Mouse (Mus musculus) c-Kit-positive CD71-negative TER-119-negative erythroid progenitor cells, embryonic 14.5 days (primary cell): ENCODE results near the gene Ttc28.

Source experiments
- DNase-seq: peaks from one replicate; pipeline ENCODE4 v3.0.0-alpha.2; 2013; ENCODE audit warnings: low read depth

Gene Ttc28

DNA sequence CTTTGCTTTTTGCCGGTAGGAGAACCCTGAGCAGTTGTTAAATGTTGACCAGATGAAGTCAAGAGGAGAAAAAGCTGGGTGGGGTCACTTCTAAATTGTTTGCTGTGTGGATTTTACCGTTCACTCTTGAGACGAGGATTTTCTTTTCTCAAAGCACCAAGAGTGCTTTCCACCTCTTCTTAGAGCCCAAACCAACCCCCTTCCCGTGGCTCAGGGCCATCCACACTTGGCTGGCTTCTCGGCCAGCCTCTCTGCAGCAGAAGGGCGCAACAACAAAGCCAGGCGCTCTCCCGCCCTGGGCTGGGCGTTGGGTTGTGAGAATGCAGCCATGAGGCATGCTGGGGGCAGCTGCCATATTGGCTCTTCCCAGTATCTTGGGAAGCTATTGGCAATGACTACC is 170.5 kb downstream of the Ttc28 start:
- no peak for DNase-seq

DNA sequence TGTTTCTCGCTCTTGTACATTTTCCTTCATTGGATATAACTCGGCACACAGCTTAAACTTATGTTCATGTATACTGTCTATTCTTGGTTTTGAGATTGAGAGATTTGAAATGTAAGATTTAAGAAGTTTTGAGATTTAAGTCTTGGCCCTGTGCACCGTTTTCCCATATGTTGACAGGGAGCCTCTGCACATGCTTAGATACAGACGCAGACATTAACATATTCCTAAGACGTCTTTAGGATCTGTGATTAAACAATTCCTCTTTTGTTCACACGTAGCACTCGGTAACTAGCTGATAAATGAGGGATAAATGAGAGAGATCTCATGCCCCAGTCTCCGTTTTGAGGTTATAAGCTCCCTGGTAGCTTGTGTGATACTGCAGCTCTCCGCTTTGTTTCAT is 174.8 kb downstream of the Ttc28 start:
- DNase-seq = no peak

DNA sequence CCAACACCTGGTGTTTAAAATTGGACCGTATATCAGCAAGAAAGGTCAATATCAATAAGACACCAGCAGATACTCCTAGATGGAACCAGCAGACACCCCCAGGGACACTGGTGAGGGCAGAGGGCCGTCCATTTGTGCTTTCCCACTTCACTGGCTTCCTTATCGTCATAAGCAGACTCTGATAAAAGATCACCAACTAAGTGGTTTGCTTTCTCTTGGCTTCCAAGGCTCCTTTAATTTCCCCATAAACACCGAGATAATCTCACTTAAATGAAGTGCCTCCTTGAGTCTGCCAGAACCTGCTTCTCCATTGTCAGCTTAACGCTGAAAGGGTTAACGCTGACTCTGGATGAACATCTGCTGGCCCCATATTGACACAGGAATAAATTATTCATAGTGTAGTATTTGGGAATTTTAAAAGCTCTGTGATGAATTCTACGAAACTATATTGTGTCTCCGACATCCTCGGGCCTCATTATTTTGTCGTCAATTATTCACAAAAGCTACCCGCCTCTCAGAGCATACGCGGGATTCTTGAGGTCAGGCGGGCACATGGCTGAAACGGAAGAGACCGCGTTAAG is 175.3 kb downstream of the Ttc28 start:
- DNase-seq = no peak

DNA sequence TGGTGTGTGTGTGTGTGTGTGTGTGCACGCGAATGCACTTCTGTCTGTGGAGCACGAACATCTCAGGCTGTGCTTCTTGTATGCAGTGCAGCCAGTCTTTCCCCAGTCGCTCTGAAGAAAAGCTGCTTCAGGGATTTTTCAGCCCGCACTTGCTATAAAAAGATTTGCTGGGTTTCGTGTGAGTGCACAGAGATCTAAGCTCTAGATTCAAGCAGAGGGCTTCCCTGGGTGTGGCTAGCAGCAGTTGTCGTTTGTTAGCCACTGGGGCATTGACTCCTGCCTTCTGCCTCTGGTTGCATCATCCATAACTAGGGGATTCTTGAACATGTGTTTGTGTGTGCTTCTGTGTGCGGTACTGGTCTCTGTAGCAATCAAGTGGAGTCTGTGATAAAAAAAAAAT is 175.9 kb downstream of the Ttc28 start:
- no peak for DNase-seq

DNA sequence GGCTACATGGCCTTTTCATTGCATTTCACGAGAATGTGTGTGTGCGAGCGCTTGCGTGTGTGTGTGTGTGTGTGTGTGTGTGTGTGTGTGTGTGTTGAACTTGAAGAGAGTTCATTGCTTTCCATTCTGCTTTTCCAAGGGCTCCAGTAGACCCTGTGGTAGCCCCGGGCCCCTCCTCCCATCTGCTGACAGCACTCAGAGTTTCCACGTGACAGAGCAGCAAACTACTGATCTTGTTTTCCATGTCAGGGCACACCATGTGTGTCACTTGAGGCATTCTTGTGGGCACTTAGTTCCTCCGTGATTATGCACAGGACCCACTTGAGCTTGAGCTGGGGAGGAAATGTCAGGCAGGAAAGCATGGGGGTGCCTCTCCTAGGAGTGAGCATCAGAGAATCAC is 177.5 kb downstream of the Ttc28 start:
- DNase-seq = no peak

DNA sequence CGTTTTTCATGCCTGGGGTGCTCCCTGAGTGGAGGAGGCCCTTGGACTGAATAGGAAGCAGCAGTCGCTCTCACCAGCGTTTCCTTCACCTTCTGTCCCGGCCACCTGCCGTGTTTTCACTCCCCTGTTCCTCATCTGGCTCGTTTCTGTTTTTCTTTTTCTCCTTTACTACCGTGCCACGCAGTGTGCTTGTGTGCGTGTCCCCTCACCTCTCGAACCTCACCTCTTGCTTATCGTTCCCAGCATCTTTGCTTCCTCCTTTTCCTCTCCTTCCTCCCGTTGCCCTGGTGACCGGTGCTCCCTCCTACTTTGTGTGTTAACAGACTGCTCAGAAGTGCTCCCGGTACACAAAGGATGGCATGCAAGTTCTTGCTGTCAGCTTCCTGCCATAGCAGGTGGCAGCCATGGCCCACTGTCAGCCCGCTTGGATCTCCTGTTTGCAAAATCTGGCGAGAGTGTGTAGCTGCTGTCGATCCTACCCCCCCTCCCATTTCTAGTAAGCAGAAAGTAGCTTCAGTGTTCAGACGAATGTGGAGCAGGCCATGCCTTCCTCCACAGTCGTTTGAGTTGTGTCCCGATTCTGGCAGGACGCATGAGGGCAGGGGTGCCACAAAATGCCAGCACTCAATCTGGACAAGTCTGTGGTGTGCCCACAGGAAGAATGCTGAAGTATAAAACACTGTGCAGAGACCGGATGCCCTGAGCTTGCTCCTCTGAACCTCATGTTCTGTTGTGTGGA is 179.0 kb downstream of the Ttc28 start:
- no peak for DNase-seq

DNA sequence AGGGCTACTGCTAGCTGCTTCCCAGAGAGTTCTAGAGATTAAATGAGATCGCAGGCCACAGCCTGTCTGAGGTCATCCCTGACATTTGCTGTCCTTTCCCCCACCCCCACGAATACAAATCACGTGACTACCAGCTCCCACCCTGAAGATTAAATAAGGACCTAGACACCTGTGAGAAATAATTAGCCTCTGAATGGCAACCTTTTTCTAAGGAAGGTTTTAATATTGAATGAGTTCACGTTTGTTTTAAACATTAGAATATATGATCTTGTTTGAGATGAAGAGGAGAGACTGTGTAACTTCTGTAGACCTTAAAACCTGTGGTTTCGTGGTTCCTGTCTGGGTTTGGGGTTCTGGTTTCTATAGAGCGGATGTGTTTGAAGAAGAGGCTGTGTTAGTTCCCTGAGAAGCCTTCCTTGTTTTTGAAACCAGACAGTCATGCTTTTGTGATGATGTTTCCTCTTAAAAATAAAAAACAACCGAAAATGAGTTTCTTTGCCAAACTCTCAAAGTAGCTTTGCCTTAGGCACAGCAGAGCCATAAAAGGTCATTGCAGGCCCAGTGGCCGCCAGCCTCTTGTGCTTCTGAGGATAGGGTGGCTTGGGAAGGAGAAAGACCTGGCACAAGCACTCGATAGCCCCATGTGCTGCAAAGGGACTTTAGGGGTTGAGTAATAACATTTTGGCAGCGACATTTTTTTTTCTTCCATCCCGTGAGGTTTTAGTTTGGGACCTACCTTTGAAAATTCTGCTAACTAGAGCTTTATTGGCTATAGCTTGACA is 179.7 kb downstream of the Ttc28 start:
- no peak for DNase-seq

DNA sequence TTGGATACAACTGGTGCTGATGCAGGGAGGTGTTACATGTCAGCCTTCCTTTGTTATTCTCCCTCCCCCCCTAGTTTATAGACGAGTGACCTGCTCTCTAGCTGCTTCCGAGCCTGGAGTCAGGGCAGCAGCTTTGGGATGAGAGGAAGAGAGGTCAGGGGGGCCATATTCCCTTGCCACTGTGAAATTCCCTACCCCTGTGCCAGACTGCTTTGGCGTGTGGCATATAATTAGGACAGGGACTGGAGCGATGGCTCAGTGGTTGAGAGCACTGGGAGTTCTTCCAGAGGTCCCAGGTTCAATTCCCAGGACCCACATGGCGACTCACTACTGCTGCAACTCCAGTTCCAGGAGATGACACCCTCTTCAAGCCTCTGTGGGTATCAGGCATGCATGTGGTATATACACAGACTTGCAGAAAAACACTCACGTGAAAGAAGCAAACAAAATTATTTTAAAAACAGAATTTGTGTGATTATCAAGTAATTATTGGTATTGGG is 180.7 kb downstream of the Ttc28 start:
- no peak for DNase-seq

DNA sequence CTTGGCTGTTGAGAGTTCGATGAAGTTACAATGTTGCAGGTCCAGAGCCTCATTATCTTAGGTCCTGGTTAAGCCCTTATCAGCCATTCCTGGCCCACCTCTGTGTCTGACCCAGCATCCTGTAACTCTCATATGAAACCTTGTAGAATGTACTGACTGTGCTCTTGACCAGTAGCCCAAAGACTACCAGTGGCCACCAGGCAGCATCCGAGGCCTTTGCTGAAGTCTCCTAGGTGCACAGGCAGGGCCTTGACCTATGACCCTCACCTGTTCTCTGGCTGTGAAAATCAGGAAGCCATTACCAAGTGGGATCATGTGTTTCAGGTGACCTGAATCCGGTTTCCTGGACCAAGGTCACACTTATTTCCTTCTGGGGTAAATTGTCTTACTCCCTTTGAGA is 183.6 kb downstream of the Ttc28 start:
- no peak for DNase-seq

DNA sequence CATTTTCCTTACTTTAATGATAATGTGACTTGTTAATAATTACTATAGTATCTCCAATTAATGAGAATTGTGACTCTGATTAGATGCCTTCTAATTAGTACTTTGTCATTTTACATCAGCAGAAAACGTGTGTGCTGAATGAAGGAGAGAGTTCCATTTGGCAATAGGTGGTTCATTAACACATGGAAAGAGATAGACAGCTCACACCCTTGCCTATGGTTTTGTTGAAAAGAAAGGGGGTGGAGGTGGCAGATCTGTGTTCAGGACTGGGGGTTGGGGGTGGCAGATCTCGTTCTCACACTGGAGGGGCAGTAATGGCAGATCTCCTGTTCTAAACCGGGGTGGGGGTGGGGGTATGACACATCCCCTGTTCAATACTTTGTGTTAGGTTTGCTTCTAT is 184.4 kb downstream of the Ttc28 start:
- DNase-seq = no peak

DNA sequence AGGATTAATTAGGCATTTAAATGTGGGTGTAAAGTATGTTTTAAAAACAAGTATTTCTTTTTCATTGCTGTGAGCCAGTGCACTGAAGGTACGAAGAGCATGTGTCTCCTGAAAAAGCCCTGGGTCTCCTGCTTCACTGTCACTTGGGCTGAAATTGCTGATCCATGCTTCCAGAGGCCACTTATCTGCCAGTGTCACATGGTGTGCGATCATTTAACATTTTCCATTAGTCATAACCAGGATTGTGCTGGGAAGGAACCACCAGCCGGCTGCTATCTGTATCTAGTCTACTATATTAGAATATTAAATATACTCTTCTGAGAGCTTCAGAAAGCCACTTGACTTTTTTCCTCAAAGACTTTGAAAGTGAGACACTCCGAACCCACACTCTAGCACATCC is 186.2 kb downstream of the Ttc28 start:
- no peak for DNase-seq

DNA sequence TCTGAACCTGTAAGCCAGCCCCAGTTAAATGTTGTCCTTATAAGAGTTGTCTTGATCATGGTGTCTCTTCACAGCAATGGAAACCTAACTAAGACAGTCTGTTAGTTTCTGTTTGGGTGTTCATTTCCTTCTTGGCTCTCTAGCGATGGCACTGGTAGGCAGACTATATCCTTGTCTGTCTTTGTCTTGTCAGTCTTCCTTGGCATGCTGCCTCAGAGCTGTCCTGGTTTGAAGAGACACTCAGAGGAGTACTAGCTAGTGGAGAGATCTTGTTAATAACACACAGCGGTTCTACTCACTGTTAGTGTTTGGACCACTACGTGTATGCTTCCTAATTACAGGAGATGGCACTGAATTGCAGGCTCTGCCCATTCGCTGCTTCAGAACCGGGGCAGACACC is 189.9 kb downstream of the Ttc28 start:
- no peak for DNase-seq

DNA sequence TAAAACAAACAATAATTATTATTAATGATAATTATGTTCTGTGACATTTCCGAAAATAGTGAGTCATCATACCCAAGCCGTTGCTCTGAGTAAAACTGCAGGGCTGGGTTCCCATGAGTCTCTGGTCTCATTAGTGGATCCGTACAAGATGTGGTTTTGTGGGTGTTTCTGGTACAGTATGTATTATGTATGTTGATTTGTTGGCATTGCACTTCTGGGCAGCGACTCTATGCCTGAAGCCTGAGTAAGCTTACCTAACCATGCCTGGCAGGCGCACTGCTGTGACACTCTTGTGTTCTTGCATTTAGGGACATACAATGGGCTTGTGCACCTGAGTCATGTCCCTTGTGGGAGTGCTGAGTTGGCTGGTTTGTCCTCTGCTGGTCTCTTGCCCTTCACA is 190.3 kb downstream of the Ttc28 start:
- DNase-seq = no peak

DNA sequence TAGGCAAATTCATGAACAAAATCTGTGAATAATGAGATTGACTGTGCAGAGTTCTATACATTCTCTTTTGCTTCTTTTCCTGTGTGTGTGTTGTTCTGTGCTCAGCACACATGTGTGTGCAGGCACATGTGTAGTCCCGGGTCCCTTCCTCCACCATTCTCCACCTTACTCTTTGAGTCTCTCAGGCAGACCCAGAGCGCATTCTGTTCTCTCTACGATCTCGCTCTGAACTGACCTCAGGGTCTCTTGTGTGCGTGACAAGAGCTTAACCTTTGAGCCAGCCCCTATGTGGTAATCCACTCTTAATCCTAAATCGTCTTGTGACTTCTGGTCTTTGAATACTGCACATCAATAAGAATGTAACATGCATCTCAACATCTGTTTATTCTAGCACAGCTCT is 190.8 kb downstream of the Ttc28 start:
- DNase-seq = no peak

DNA sequence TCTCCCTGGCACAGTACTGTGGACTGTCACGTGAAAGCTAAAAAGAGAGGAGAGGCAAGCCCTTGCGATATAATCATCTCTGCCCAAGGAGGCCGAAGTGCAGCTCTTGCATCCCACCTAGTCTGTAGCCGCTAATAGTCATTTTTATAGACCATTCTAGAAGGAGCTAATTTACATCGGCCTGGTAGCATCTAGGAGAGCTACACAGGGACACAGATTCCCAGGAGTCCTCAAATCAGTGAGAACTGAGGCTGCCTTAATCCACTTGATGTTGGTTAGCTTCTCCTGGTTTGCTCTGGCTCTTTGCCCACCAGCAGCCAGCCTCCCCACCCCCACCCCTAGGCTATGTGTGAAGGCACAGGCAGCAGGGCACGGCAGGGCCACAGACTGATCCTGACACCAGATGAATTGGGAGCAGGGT is 193.7 kb downstream of the Ttc28 start:
- no peak for DNase-seq

DNA sequence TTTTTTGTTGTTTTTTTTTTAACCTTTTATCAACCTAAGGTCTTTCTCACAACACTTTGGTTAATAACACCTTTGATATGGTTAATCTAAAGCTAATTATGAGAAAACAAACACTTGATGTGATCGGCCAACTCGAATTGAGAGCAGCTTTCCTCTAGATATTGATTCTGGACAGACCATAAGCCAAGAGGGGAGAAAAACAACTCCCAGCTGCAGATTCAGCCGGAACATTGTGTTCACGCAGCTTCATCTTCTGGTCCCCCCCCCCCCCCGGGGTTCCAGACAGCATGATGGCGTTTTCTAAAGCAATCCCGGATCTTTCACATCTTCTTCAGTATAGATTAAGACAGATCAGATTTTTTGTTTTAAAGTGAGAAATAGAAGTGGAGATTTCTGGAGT is 194.4 kb downstream of the Ttc28 start:
- DNase-seq = no peak

DNA sequence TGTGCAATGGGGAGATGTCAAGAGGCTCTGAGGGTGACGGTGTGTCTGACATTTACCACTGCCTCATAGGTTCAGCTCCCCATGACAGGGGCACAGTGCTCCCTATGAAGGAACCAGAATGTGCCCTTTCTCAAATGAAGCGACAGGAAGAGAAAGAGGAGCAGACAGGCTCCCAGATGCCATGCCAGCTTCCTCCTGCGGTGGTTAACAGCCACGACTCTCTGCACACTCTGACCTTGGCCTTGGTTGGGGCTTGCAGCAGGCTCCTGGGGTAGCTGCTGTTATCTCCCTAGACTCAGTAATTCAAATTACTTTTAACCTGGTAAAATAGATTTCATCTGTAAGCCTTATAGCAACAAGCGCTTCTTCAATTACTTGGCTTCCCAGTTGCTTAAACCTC is 196.2 kb downstream of the Ttc28 start:
- DNase-seq = no peak

DNA sequence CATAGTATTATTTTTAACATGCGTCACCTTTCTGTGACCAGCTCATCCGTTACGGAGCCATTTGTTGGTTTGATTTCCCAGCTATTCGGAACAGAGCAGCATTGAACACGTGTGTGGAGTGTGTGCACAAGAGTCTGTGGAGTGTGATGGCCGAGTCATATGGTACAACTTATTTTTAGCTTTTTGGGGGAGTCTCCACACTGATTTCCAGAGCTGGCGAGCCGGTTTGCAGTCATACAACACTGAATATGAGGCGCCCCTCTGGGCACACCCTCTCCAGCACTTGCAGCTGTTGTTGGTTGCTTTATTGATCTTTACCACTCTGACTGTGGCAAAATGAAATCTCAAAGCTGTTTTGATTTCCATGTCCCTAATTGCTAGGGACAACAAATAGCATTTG is 197.7 kb downstream of the Ttc28 start:
- DNase-seq = no peak

DNA sequence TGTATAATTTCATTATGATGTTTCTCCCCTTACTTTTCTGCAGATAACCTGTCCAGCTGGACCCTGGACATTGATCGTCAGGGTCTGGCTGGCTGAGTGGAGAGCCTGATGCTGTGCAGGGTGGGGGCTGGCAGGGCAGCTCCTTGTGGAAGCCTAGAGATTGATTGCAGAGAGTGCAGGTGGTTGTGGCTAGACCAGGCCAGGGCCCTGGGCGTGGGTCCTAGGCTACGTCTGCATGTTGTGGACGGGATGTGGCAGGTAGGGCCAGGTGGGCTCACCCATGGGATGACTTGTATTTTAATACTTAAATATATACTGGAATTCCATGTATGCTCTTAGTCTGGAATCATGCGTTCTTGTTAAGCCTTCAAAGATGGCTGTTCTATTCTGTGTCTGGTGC is 201.0 kb downstream of the Ttc28 start:
- no peak for DNase-seq

DNA sequence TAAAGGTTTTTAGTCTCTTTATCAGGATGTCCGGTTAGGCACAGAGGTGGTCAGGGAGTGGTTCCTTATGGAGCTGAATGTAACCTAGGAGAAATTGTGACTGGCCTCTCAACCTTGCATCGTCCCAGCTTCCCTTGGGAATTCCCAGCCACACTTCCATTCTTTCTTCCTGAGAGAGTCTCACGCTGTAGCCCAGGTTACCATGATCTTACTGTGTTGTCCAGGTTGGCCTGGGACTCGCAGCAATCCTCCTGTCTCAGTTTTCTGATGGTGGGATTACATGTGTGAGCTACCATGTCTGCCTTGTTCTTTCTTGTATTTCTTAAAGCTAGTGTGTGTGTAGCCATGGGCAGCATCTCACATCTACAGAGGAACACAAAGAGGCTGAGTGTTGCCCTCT is 206.2 kb downstream of the Ttc28 start:
- no peak for DNase-seq

DNA sequence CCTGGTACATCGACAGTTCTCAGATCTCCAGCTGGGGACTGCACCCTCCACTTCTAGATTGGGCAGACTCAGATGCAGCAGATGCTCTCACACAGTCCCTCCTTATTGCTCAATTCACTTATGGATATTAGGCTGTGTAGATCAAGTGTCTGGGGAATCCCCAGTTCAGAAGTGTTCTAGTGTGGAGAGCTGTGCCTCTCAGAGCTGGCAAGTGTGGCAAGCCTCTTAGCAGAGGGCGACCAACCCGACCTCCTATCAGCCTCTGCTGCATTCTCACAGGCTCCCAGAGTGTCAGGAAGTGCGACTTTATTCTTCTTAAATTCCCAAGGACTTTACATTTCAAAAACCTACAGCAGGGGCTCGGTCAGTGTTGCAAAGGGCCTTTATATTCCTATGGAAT is 217.1 kb downstream of the Ttc28 start:
- DNase-seq = no peak

DNA sequence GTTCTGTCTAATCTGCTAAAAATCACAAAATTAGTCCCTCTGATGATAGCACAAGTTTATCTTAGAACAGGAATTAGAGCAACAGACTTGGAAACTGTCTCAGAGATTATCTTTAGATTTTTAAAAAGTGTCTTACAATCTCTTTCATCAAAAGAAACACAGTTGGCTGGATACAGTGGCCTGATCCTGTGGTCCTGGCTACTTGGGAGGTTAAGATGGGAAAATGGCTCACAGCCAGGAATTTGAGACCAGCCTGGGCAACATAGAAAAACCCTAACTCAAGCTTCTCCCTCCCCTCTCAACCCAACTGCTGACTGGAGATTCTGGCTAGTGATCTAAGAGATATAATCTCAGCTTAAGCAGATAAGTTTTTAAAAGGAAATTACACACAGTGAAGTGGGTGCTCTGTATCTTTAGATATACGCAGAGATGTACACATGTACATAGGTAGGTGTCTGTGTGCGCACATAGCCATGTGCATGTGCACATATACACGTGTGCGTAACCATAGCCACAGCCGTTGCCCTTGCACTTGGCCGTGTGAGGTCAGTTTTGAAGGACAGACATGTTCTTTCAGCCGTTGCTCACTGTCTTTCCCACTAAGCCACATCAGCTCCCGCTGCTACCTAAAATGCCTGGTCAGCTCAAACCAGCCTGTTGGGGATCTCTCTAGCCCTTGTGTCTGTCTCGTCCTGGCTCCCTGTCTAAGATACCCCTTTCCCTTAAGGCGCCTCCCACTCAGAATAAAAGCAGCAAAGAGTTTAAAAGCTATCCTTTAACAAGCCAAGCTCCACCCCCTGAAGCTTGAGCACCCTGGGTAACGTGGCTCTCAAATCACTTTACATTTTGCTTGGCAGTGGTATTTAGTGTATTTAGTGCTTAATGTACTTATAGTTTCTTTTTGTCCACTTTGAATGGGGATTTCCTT is 217.9 kb downstream of the Ttc28 start:
- DNase-seq = no peak
